In the genomic region with DNA sequence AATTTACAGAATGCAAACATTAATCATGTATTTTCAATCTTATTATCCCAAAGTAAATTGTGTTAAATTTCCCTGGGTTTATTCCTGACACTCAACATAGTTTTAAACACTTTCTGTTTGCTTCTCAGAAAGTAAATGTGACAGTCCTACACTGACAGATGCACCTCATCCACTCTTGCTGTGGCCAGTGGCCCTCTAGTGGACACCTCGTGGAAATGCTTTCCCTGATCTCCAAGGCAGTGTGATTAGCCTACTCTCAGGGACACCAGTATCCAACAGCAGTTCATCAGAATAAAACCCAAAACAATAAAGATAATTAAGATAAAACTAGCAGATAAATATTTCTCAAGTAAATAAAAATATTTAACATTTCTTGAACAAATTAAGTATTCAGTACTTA, we compare ENCODE assay signal across 9 mouse cellular contexts.
DNase-seq lines count a peak whose midpoint lies in the region; ATAC-seq and TF ChIP-seq lines count a peak whose summit lies in the region.
"Had no signal": no experiment of that assay in that cellular context is flagged by ENCODE, and none has a peak within 500 bp of the region (broad histone marks: within the 10 kb centered on the region; RNA-seq: fewer than 3 reads in every experiment).

No protein-coding gene starts in this region.

- no peak overlapping the region for H3K27ac ChIP-seq in cortical plate, adult 2 months (ENCODE audit: insufficient read depth, low read length)
- H3K27ac ChIP-seq in heart, postnatal 0 days (ENCODE audit: low read depth): no peak overlapping the region
- H3K27ac ChIP-seq: limb, embryonic 15.5 days had no signal

- no peak overlapping the region for H3K9ac ChIP-seq in heart, postnatal 0 days (replicated peaks; ENCODE audit: low read depth, low read length)
- H3K9ac ChIP-seq: limb, embryonic 15.5 days had no signal

- TF ChIP-seq EP300 in heart, postnatal 0 days (IDR thresholded peaks at IDR 0.05; ENCODE audit: low read depth): no peak

- H3K4me1 ChIP-seq in cortical plate, adult 2 months (ENCODE audit: control insufficient read depth, insufficient read depth, low read length): no peaks in the 10 kb centered on the region; the same call in none of the 2 replicates
- H3K4me1 ChIP-seq in heart, postnatal 0 days (ENCODE audit: control insufficient read depth, insufficient read depth): no peaks in the 10 kb centered on the region

- no peak for TF ChIP-seq POLR2A in cortical plate, adult 2 months (IDR thresholded peaks at IDR 0.05; ENCODE audit: extremely low read depth, insufficient read depth, low read length)

- intact Hi-C loops in heart, postnatal 25 days (cut with DNase I): loop anchor here (2.0 kb wide), 1 partner anchor 236 kb away; no protein-coding TSS in a partner anchor

- H3K9me3 ChIP-seq in heart, postnatal 0 days (replicated peaks; ENCODE audit: control insufficient read depth, low read length): no peaks in the 10 kb centered on the region
- H3K9me3 ChIP-seq: limb, embryonic 15.5 days had no signal

- no peak overlapping the region for H3K4me2 ChIP-seq in heart, postnatal 0 days (ENCODE audit: low read depth, low read length)
- H3K4me2 ChIP-seq: limb, embryonic 15.5 days had no signal

- peak; percentile 90 for TF ChIP-seq CTCF in cortical plate, adult 2 months (IDR thresholded peaks at IDR 0.05; ENCODE audit: extremely low read depth, insufficient read depth, low read length)
- TF ChIP-seq CTCF in heart, postnatal 0 days (IDR thresholded peaks at IDR 0.05; ENCODE audit: low read depth): peak; percentile 93

- ATAC-seq in heart, postnatal 0 days (ENCODE audit: insufficient read depth, low read depth): peak; percentile 67; the same call in 1 of the 2 replicates

- 0% methylated on average over 1 of the region's 1 CpGs for WGBS in heart, postnatal 0 days

- H3K4me3 ChIP-seq in cortical plate, adult 2 months (ENCODE audit: insufficient read depth, low read length): no peak overlapping the region
- no peak overlapping the region for H3K4me3 ChIP-seq in heart, postnatal 0 days (ENCODE audit: low read depth, low read length)
- H3K4me3 ChIP-seq: limb, embryonic 15.5 days had no signal

- no peaks in the 10 kb centered on the region for H3K36me3 ChIP-seq in heart, postnatal 0 days (replicated peaks; ENCODE audit: control insufficient read depth, insufficient read depth, low read length)
- H3K36me3 ChIP-seq: limb, embryonic 15.5 days had no signal

- peak; percentile 44 for DNase-seq in heart, adult 8-10 months (ENCODE audit: low spot score)
- no peak for DNase-seq in heart, postnatal 25 days (ENCODE audit: low spot score)
- DNase-seq in R1 (ENCODE audit: low read depth, low spot score): peak; percentile 68
- DNase-seq in heart, postnatal 0 days (ENCODE audit: low spot score): peak; percentile 61
- peak; percentile 61 for DNase-seq in kidney, postnatal 14 days
- DNase-seq in lung, postnatal 4 days: peak; percentile 39 to 59
- DNase-seq in skeletal muscle tissue, adult 2 months (ENCODE audit: low read depth, low spot score): peak; percentile 35

- H3K27me3 ChIP-seq in heart, postnatal 0 days (ENCODE audit: control insufficient read depth, insufficient read depth, low read length): no peaks in the 10 kb centered on the region
- H3K27me3 ChIP-seq: limb, embryonic 15.5 days had no signal
